Mouse (Mus musculus): Measurements from ENCODE around the gene Cyp4f18. TPM values are rescaled to one million over a fixed set of nuclear protein-coding genes. Genes with fewer than 3 reads are reported as not detected.

Cyp4f18 gene
- not detected for polyA plus RNA-seq (2017; shearing (Covaris generic))

GRCm38 (mm10) chr8:72009473-72009872 lies at the start of gene Cyp4f18:
TSS of gene Cyp4f18 (minus strand) at chr8:72009626.

GRCm38 (mm10) chr8:72040918-72041317 lies 31.5 kb upstream of the Cyp4f18 start, which contains the start of gene Olfr372:
TSS of gene Olfr372 (plus strand) at chr8:72041218.

GRCm38 (mm10) chr8:71950482-71951221 lies 58.8 kb downstream of the Cyp4f18 start, which contains the start of gene Zfp961:
TSS of gene Zfp961 (plus strand) at chr8:71951038.

Other genes with a start within 250 kb of the Cyp4f18 start
- 3.6 TPM for gene Zfp709, start 127.6 kb downstream of the Cyp4f18 start, polyA plus RNA-seq (2017; shearing (Covaris generic))
- gene Zfp882, start 101.0 kb downstream of the Cyp4f18 start, polyA plus RNA-seq (2017; shearing (Covaris generic)): 2.0 TPM
- gene Zfp617, start 101.0 kb downstream of the Cyp4f18 start, polyA plus RNA-seq (2017; shearing (Covaris generic)): 7.9 TPM
- 7.0 TPM for gene Zfp961, start 58.6 kb downstream of the Cyp4f18 start, polyA plus RNA-seq (2017; shearing (Covaris generic))
- gene Olfr372, start 31.6 kb upstream of the Cyp4f18 start, polyA plus RNA-seq (2017; shearing (Covaris generic)): not detected
- gene Olfr373, start 73.6 kb upstream of the Cyp4f18 start, polyA plus RNA-seq (2017; shearing (Covaris generic)): 0.67 TPM
- 0.05 TPM for gene Olfr374, start 97.4 kb upstream of the Cyp4f18 start, polyA plus RNA-seq (2017; shearing (Covaris generic))
- gene Tpm4, start 125.3 kb upstream of the Cyp4f18 start, polyA plus RNA-seq (2017; shearing (Covaris generic)): 449 TPM
- 196 TPM for gene Rab8a, start 151.6 kb upstream of the Cyp4f18 start, polyA plus RNA-seq (2017; shearing (Covaris generic))
- gene Hsh2d, start 180.0 kb upstream of the Cyp4f18 start, polyA plus RNA-seq (2017; shearing (Covaris generic)): 10.6 TPM
- gene Cib3, start 203.2 kb upstream of the Cyp4f18 start, polyA plus RNA-seq (2017; shearing (Covaris generic)): 0.31 TPM
- gene Gm11034, start 204.0 kb upstream of the Cyp4f18 start, polyA plus RNA-seq (2017; shearing (Covaris generic)): not detected
- 76.8 TPM for gene Fam32a, start 210.1 kb upstream of the Cyp4f18 start, polyA plus RNA-seq (2017; shearing (Covaris generic))
- gene Ap1m1, start 230.4 kb upstream of the Cyp4f18 start, polyA plus RNA-seq (2017; shearing (Covaris generic)): 131 TPM